Mouse (Mus musculus) olfactory bulb, adult 2 months (tissue): ENCODE data around the gene Prdm10. TPM values are rescaled to one million over a fixed set of nuclear protein-coding genes. Genes with fewer than 3 reads are reported as not detected.

ENCODE experiments used
- H3K27ac ChIP-seq: fragments of 200-500 bp; 2 replicates; pipeline ENCODE4 v1.5.1; 2012; ENCODE audit warnings: low read depth, low read length; ENCODE audit not compliant: insufficient read depth
- H3K4me1 ChIP-seq: fragments of 200-500 bp; 2 replicates; pipeline ENCODE4 v1.6.1; 2012; ENCODE audit warnings: low read length; ENCODE audit not compliant: control insufficient read depth, insufficient read depth
- H3K4me3 ChIP-seq: fragments of 200-500 bp; 2 replicates; pipeline ENCODE4 v1.5.1; 2012; ENCODE audit warnings: mild to moderate bottlenecking, low read depth, low read length, moderate library complexity; ENCODE audit not compliant: insufficient read depth
- CTCF ChIP-seq: fragments of 200-500 bp; IDR thresholded peaks from 2 replicates; pipeline ENCODE4 v1.5.1; 2012; ENCODE audit warnings: low read depth, mild to moderate bottlenecking, low read length, moderate library complexity; ENCODE audit not compliant: insufficient read depth
- POLR2A ChIP-seq: fragments of 200-500 bp; IDR thresholded peaks from 2 replicates; pipeline ENCODE4 v1.6.1; 2012; ENCODE audit warnings: mild to moderate bottlenecking, low read depth, low read length, moderate library complexity; ENCODE audit not compliant: insufficient read depth
- WGBS: fragments of 180-500 bp; shearing (Covaris S2); methylation state at CpG from one replicate; pipeline ENCODE4 v1.1.7; 2018; 5-methylcytosine and 5-hydroxymethylcytosine counted together
- polyA plus RNA-seq: library from polyadenylated mRNA; stranded (reverse); fragments of >200 nt; gene quantifications from 2 replicates; pipeline ENCODE4 v1.2.4, GENCODE M21; 2012; ENCODE audit warnings: low replicate concordance; ENCODE audit not compliant: missing spikeins, insufficient read depth, insufficient read length

Prdm10 gene
- polyA plus RNA-seq, 1 experiment: not detected

GRCm38 (mm10) chr9:31243939-31244333, 36.4 kb upstream of the Prdm10 start:
- TF ChIP-seq CTCF: no peak
- TF ChIP-seq POLR2A: no peak
- Histone ChIP-seq H3K27ac (no peak overlapping the region), H3K4me1 (no peaks in the 10 kb centered on the region), H3K4me3 (no peak overlapping the region)
- 81% methylated on average over 5 of the region's 5 CpGs for WGBS

- H3K4me1 ChIP-seq: no peaks in the 10 kb centered on the region
- 75% methylated on average over 6 of the region's 6 CpGs for WGBS
- no peak overlapping the region for H3K27ac ChIP-seq
- TF ChIP-seq CTCF (no peak), POLR2A (no peak)
- no peak overlapping the region for H3K4me3 ChIP-seq
These were observed 35.3 kb upstream of the Prdm10 start for GRCm38 (mm10) chr9:31245006-31245405.

GRCm38 (mm10) chr9:31246421-31246820, 33.9 kb upstream of the Prdm10 start:
- no peak for TF ChIP-seq POLR2A
- TF ChIP-seq CTCF: no peak
- Histone ChIP-seq H3K4me1 (no peaks in the 10 kb centered on the region), H3K27ac (no peak overlapping the region), H3K4me3 (no peak overlapping the region)
- 64% methylated on average over 6 of the region's 6 CpGs for WGBS

DNA sequence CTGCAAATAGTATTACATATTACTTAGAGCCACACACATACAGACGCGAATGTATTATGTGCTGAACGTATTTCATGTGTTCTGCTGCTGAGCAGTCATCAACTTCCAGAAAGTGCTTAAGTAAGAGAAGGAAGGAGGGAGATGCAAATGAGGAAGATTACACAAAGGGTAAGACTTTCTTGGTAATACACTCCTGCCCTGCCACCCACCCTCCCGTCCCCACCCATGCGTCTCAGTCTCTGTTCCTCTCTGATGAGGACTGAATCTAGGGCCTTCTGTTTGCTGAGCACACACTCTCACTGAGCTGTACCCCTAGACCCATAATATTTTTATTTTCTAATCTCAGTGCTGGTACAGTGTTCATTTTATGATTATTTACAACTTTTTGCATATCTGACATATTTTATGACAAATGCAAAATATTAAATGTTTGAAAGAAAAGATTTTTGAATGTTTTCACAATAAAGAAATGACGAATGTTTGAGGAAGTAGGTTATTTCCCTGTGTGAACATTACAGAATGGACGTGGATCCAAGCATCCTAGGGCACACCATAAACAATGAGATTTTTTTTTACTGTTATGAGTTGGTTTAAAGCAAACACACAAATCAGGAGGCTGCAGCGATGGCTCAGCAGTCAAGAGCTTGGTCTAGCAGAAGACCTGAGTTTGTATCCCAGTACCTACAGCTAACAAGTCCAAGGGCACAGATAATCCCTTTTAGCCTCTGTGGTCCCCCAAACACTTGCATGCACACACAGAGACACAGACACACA, 32.7 kb upstream of the Prdm10 start:
- Histone ChIP-seq H3K27ac (no peak overlapping the region), H3K4me1 (no peaks in the 10 kb centered on the region), H3K4me3 (no peak overlapping the region)
- WGBS: 84% methylated on average over 8 of the region's 8 CpGs
- TF ChIP-seq POLR2A (no peak), CTCF (no peak)

GRCm38 (mm10) chr9:31252182-31252799, 28.0 kb upstream of the Prdm10 start:
- H3K27ac ChIP-seq: no peak overlapping the region
- no peak for TF ChIP-seq CTCF
- TF ChIP-seq POLR2A: no peak
- WGBS: 84% methylated on average over 10 of the region's 10 CpGs
- H3K4me1 ChIP-seq: no peaks in the 10 kb centered on the region
- H3K4me3 ChIP-seq: no peak overlapping the region

DNA sequence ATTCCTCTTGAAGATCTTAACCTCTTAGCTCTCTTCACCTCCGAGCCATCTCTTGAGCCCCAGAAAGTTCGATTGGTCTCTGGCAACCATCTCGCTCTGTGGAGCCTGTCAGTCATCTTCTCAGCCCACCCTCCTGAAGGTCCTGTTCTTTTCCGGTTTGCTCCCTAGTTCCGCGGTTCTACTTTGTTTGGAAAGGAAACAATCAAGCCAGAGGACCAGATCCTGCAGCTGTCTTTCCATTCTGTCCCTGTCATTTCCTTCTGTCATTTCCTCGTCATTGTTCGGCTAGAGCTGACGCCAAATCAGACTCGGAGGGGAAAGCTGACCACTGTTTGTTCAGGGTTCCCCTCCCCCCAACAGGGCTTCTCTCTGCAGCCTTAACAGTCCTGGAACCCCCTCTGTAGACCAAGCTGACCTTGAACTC, 27.0 kb upstream of the Prdm10 start:
- no peak overlapping the region for H3K27ac ChIP-seq
- no peaks in the 10 kb centered on the region for H3K4me1 ChIP-seq
- H3K4me3 ChIP-seq: no peak overlapping the region
- 74% methylated on average over 10 of the region's 10 CpGs for WGBS
- no peak for TF ChIP-seq POLR2A
- no peak for TF ChIP-seq CTCF

- Histone ChIP-seq H3K4me1 (no peaks in the 10 kb centered on the region), H3K4me3 (no peak overlapping the region), H3K27ac (no peak overlapping the region)
- no peak for TF ChIP-seq POLR2A
- no peak for TF ChIP-seq CTCF
- WGBS: 75% methylated on average over 11 of the region's 11 CpGs
These were observed 26.3 kb upstream of the Prdm10 start for GRCm38 (mm10) chr9:31253866-31254696.

DNA sequence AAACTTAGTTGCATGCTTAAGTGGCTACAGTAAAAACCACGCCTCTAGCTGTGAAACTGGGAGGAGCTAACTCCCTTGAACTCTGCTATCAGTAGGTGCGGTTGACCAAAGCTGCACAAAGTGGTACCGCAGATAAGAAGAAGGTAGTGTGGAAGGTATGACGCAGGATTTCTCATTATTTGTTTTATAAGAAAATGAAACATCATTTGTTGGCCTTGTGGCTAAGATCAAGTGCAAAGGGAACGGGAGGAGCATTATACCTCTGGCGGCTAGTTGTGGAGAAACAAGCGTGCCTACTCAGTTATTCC, 25.7 kb upstream of the Prdm10 start:
- TF ChIP-seq POLR2A: no peak
- no peak for TF ChIP-seq CTCF
- H3K4me1 ChIP-seq: no peaks in the 10 kb centered on the region
- WGBS: 96% methylated on average over 7 of the region's 7 CpGs
- H3K4me3 ChIP-seq: no peak overlapping the region
- no peak overlapping the region for H3K27ac ChIP-seq

GRCm38 (mm10) chr9:31255953-31256352, 24.4 kb upstream of the Prdm10 start:
- Histone ChIP-seq H3K4me3 (no peak overlapping the region), H3K27ac (no peak overlapping the region), H3K4me1 (no peaks in the 10 kb centered on the region)
- WGBS: 64% methylated on average over 7 of the region's 7 CpGs
- TF ChIP-seq CTCF: no peak
- TF ChIP-seq POLR2A: no peak
